Mouse (Mus musculus) cerebellum, adult 9-11 months (tissue): ENCODE data around the gene Hat1.

ENCODE experiments used
- DNase-seq: peaks from one replicate; pipeline ENCODE4 v3.0.0; 2022

Gene Hat1

DNA sequence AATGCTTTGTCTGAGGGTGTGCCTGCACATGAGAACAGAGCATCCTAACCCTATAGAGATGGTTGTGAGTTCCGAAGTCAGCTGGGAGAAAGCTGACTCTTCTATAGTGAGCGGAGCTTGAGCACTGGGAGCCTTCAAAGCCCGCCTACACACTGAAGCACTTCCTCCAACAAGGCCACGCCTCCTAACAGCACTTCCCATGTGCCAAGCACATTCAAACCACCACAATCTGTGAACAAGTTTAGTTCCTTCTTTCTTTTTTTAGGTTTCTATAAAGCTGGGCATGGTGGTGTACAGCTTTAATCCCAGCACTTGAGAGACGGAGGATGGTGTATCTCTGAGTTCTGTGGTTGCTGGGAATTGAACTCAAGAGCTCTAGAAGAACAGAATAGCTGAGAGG, 11.3 kb upstream of the Hat1 start:
- no peak for DNase-seq

DNA sequence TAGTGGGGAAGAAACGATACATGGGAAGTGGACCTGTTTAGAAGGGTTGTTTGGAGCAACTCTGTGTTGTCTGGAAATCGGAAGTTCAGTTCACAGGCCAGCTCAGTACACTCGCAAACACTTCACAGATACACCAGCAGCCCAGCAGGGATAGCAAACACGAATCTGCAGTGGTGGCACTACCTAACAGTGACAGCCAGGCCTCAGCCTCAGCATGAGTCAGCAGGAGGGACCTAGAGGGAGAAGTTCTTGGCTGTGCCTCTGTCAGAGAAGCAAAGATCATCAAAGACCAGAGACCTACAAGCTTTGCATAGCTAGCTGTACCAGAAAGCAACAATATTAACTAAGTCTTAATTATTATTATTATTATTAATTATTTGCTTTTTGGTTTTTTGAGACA, 6.8 kb upstream of the Hat1 start:
- DNase-seq = no peak

DNA sequence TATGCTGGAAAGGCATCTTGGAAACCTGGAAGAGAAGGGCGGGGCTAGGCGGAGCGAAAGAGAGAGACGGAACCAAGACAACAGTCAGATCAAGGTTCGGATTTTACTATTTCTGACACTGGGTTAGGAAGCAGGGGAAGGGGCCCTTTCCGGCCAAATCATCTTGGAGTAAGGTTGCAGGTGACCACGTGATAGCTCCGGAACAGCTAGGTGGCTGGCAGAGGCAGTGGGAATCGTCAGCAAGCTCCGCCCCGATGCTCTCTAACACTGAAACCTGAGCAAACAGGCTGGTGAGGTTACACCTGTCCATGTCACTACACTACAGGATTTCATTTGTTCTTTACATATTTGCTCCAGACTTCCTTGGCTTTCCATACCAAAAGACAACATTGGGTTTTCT, 4.9 kb upstream of the Hat1 start:
- no peak for DNase-seq

- no peak for DNase-seq
Measured at GRCm38 (mm10) chr2:71387766-71388165, 992 bp upstream of the Hat1 start.

GRCm38 (mm10) chr2:71389864-71390263, 1.1 kb downstream of the Hat1 start:
- DNase-seq = no peak

DNA sequence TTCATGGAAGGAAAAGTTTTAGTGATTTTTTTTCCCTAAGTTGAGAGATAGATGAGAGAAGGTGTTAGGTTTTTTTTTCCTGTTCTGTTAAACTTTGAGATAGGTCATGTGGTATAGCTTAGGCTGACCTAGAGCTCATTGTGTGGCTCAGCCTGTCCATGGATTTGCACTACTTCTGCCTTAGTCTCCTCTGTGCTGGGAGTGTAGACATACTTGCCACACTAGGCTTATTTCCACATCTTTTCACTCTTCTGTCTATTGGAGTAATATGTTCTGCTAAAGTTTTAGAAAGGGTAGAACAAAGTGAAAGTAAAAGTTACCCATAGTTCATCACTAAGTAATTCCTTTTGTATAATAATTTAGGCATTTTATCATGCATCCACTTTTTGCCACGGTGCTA, 16.9 kb downstream of the Hat1 start:
- DNase-seq = no peak

- DNase-seq = no peak
Measured at GRCm38 (mm10) chr2:71418760-71419280, 30.1 kb downstream of the Hat1 start.

DNA sequence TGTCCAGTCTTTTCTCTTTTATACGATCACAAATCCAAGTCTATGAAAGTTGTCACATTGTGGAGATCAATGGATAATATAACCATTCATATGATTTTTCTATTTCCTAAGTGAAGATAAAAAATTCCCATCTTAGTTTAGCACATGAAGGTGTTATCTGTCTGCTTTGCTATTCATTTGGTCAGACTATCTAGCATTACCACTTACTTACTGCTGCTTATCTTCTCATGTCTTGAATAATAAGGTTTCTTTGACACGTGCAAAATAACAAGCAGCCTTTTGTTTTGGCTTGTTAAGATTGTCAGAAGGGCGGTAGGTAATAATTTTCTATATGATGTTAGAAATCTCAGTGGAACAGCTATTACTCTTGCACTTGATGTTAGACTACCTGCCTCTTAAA, 30.6 kb downstream of the Hat1 start:
- no peak for DNase-seq

DNA sequence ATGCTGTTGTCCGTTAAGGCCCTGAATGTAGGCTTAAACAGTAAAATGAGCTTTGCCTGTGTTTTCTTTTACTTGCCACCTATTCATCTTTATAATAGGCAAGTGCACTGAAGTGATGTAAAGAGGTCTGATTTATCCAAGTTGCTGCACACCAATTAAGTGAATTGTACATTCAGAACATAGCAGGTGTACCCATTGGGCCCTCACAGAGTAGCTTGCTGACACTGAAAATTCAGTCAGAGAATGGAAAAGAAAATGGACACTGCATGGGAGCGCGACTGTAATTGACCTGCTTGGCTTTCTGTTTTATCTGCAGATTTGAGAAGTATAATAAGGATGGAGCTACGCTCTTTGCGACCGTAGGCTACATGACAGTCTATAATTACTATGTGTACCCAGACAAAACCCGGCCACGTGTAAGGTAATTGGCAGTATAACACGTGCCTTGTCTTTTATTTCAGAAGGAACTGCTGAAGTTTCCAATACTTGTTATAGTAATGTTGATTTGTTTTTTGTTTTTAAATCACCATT, 32.2 kb downstream of the Hat1 start:
- DNase-seq = no peak

- DNase-seq = no peak
Measured at GRCm38 (mm10) chr2:71424545-71424944, 35.8 kb downstream of the Hat1 start.

GRCm38 (mm10) chr2:71435440-71435839, 46.7 kb downstream of the Hat1 start:
- no peak for DNase-seq

DNA sequence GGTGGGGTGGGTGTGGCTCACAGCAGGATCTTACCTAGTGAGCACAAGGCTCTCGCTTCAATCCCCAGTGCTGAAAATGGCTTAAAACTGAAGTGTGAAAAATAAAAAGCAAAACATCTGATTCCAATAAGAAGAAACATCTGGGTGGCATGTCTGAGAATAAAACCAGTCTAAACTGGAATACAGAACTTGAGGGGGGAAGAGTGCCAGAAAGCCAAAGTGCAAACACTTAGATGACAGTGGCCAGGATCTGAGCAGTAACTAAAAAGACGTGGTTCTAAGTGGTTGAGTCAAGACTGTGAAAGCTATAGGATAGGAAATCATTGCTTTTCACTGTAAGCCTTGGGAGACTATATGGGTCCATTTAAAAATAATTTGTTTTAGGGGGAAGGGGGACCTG, 54.6 kb downstream of the Hat1 start:
- no peak for DNase-seq

GRCm38 (mm10) chr2:71445536-71446196, 56.9 kb downstream of the Hat1 start:
- no peak for DNase-seq

- DNase-seq = no peak
Measured at GRCm38 (mm10) chr2:71449604-71450003, 60.8 kb downstream of the Hat1 start.

GRCm38 (mm10) chr2:71451761-71452160, 63.0 kb downstream of the Hat1 start:
- DNase-seq = no peak

GRCm38 (mm10) chr2:71453161-71453916, 64.6 kb downstream of the Hat1 start, which contains the start of gene Metap1d:
Gene Metap1d, plus strand, starts transcription at chr2:71453276.
- peak; percentile 97 for DNase-seq

DNA sequence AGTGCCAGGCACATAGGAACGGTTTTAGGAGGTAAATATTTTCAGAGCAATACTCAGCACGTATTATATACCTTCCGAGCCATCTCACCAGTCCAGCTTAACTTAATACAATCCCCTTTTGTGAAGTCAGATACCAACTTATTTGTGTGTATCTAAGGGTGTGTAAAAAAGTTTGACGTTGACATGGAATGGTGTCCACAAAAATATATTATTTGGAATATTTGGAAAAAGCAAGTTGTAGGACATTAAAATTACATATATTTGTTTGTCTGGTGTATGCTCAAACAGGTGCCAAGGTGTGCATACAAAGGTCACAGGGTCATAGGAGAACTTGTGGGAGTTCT, 65.1 kb downstream of the Hat1 start:
- no peak for DNase-seq

DNA sequence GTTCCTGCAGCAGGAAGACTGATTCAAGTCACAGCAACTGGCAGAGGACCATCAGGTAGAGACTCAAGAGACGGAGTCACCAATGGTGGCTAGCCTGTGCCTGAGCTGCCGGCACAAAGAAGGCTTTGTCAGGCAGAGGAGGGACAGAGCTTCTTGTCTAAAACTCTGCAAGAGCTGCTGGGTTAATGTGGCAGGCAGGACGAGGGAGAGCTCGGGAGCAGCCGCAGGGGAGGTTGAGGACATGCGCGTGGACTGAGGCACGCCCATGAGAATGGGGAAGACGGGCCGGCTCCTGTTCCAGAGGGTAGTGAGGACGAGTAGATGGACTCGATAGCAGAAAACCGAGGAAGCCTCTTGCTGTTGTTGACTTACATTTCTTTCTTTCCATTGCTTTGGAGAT, 69.9 kb downstream of the Hat1 start:
- no peak for DNase-seq

DNA sequence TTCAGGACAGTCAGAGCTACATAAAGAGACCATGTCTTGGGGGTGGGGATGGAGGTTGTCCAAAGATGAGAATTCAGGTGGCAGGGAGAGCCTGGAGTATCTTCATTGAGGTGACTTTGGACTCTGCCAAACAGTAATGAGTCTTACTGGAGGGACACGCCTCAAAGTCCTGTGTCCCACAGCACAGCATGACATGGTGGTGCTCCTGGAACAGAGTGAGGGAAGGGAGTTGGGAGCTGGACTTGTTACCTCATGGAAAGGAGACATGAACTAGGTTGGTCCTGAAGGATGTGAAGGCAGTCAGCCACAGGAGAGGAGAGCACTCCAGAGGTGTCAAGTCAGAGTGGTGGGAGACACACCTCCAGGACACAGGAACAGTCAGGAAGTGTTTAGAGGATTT, 70.9 kb downstream of the Hat1 start:
- DNase-seq = no peak

DNA sequence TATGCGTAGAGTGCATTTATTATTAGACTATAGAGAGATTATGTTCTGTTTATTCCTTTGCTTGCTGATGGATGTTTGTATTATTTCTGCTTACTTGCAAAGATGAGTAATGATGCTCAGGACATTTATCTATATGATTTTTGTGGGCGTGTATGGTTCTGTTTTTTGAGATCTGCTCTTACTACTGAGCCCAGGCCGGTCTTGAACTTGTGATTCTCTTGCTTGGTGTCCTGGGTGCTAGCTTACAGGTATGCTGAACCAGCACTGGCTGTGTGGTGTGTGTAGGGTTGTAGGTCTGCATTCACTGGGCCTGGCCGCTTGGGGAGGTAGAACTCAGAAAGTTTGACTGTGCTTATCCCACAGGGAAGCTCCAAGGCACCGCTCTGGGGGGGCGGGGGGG, 72.4 kb downstream of the Hat1 start:
- no peak for DNase-seq

- no peak for DNase-seq
Measured at GRCm38 (mm10) chr2:71461589-71461988, 72.8 kb downstream of the Hat1 start.

- DNase-seq = no peak
Measured at GRCm38 (mm10) chr2:71462066-71462465, 73.3 kb downstream of the Hat1 start.

DNA sequence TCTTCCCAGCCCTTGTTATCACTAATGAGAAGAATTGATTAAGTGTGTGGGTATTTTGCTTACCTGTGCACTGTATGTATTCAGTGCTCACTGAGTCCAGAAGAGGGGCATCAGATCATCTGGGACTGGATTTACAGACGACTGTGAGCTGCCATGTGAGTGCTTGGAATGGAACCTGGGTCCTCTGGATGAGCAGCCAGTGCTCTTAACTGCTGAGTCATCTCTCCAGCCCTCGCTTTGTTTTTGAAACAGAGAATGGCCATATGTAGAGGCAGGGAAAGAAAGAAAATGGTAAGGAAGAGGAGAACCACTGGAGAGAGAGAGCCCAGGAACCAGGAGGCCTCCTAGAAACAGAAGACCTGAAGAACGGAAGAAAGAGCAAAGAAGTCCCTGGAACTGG, 73.8 kb downstream of the Hat1 start:
- no peak for DNase-seq

DNA sequence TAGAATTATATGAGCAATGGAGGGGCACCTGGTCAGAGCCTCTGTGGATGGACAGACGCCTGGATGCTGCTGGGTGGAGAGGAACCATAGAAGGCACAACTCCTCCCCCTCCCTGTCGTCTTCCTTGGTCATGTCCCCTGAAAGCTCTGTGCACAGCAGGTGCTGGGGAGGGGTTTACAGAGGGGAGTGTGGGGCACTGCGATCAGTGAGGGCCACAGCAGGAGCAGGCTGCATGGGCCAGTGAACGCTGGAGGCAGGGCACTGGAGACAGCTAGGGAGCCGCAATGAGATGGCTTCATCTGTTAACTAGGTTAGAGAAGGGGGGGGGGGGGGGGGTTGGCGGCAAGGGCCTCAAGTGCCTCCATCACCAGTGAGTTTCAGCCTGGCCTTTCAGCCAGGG, 77.3 kb downstream of the Hat1 start:
- peak; percentile 17 for DNase-seq
